Comparison of ENCODE assay signal across 8 mouse cellular contexts in genomic region chr11:88233528-88234427, GRCm38 (mm10). TPM values are rescaled to one million over a fixed set of nuclear protein-coding genes. Genes with fewer than 3 reads are reported as not detected.
DNase-seq lines count a peak whose midpoint lies in the region; ATAC-seq lines count a peak whose summit lies in the region.

No protein-coding gene starts in this region.

- H3K27ac ChIP-seq in heart, embryonic 11.5 days (ENCODE audit: low read depth, low read length) = no peak overlapping the region
- peak overlapping the region; percentile 51 for H3K27ac ChIP-seq in intestine, embryonic 16.5 days (ENCODE audit: low read length)
- peak overlapping the region; percentile 28; the same call in 1 of the 2 replicates for H3K27ac ChIP-seq in stomach, embryonic 14.5 days (ENCODE audit: low read length)

- WGBS in heart, embryonic 11.5 days (ENCODE audit: insufficient replicate concordance) = 57% methylated on average over 17 of the region's 17 CpGs
- 52% methylated on average over 17 of the region's 17 CpGs for WGBS in intestine, embryonic 16.5 days
- 49% methylated on average over 17 of the region's 17 CpGs for WGBS in stomach, embryonic 14.5 days

- H3K4me3 ChIP-seq in heart, embryonic 11.5 days (ENCODE audit: low read depth, low read length) = no peak overlapping the region
- no peak overlapping the region for H3K4me3 ChIP-seq in intestine, embryonic 16.5 days (ENCODE audit: low read length)
- H3K4me3 ChIP-seq in stomach, embryonic 14.5 days (ENCODE audit: low read depth, low read length) = no peak overlapping the region

- no peak overlapping the region for H3K4me2 ChIP-seq in heart, embryonic 11.5 days
- no peak overlapping the region for H3K4me2 ChIP-seq in intestine, embryonic 16.5 days (ENCODE audit: low read depth, low read length)
- H3K4me2 ChIP-seq in stomach, embryonic 14.5 days (replicated peaks; ENCODE audit: low read depth, low read length) = no peak overlapping the region

- peaks cover 12% of the 10 kb centered on the region; the same call in 1 of the 2 replicates for H3K4me1 ChIP-seq in heart, embryonic 11.5 days (ENCODE audit: control insufficient read depth, insufficient read depth, low read length)
- peaks cover 11% of the 10 kb centered on the region for H3K4me1 ChIP-seq in intestine, embryonic 16.5 days (ENCODE audit: control insufficient read depth, insufficient read depth, low read length)
- H3K4me1 ChIP-seq in stomach, embryonic 14.5 days (ENCODE audit: control insufficient read depth, insufficient read depth, low read length) = peaks cover 2% of the 10 kb centered on the region; the same call in 1 of the 2 replicates

- no peaks in the 10 kb centered on the region for H3K27me3 ChIP-seq in heart, embryonic 11.5 days (ENCODE audit: control insufficient read depth, insufficient read depth, low read length)
- H3K27me3 ChIP-seq in intestine, embryonic 16.5 days (replicated peaks; ENCODE audit: control insufficient read depth, insufficient read depth, low read length) = no peaks in the 10 kb centered on the region
- no peaks in the 10 kb centered on the region for H3K27me3 ChIP-seq in stomach, embryonic 14.5 days (ENCODE audit: control insufficient read depth, insufficient read depth, low read length)

- no peak overlapping the region for H3K9ac ChIP-seq in heart, embryonic 11.5 days (ENCODE audit: low read depth, low read length)
- no peak overlapping the region for H3K9ac ChIP-seq in intestine, embryonic 16.5 days (ENCODE audit: low read depth, low read length)
- no peak overlapping the region for H3K9ac ChIP-seq in stomach, embryonic 14.5 days (replicated peaks; ENCODE audit: low read depth, low read length)

- peak; percentile 95 for DNase-seq in heart, adult 11 months
- DNase-seq in right cerebral cortex, postnatal 14 days = no peak

- no peaks in the 10 kb centered on the region for H3K9me3 ChIP-seq in heart, embryonic 11.5 days (replicated peaks; ENCODE audit: control insufficient read depth, low read length)
- no peaks in the 10 kb centered on the region for H3K9me3 ChIP-seq in intestine, embryonic 16.5 days (ENCODE audit: control insufficient read depth, low read length)
- H3K9me3 ChIP-seq in stomach, embryonic 14.5 days (ENCODE audit: control insufficient read depth, low read depth, low read length) = no peaks in the 10 kb centered on the region

- H3K36me3 ChIP-seq in heart, embryonic 11.5 days (ENCODE audit: control insufficient read depth, insufficient read depth, low read length) = no peaks in the 10 kb centered on the region
- no peaks in the 10 kb centered on the region for H3K36me3 ChIP-seq in intestine, embryonic 16.5 days (ENCODE audit: control insufficient read depth, insufficient read depth, low read length)
- H3K36me3 ChIP-seq in stomach, embryonic 14.5 days (ENCODE audit: control insufficient read depth, insufficient read depth, low read length) = no peaks in the 10 kb centered on the region

- no peak for ATAC-seq in heart, embryonic 11.5 days (replicated peaks; ENCODE audit: insufficient number of reproducible peaks, low FRiP score, low TSS enrichment)
- ATAC-seq in common myeloid progenitor, adult 5-6 weeks (replicated peaks; ENCODE audit: low read depth, poor library complexity, severe bottlenecking) = peak; percentile 89
- no peak for ATAC-seq in intestine, embryonic 16.5 days
- ATAC-seq in megakaryocyte, adult 5-6 weeks (ENCODE audit: poor library complexity, severe bottlenecking) = peak; percentile 81
- ATAC-seq in stomach, embryonic 14.5 days (ENCODE audit: insufficient number of reproducible peaks, insufficient read depth, low FRiP score, low read depth) = no peak
- no peak; the same call in 1 of the 2 replicates for ATAC-seq in frontal cortex, adult (ENCODE audit: low TSS enrichment)

RNA-seq across cellular contexts. Expression of gene Mrps23, which starts 29.6 kb away (rescaled TPM):
- 87.3 and 88.4 TPM in 2 replicates for polyA plus RNA-seq in heart, embryonic 11.5 days (2014; fragmentation: Nextera tagmentation; extraction: Ambion mirVana)
- 49.4 and 78.2 TPM in 2 replicates for total RNA-seq in common myeloid progenitor, adult 5-6 weeks (2017)
- 56.3 and 63.9 TPM in 2 replicates for polyA plus RNA-seq in intestine, embryonic 16.5 days (2015; fragmentation: Nextera tagmentation; extraction: Ambion mirVana)
- 59.0 and 62.2 TPM in 2 replicates for total RNA-seq in megakaryocyte, adult 5-6 weeks (2015)
- 39.4 and 73.3 TPM in 2 replicates for total RNA-seq in megakaryocyte, adult 5-6 weeks (2017)
- 58.6 and 59.2 TPM in 2 replicates for polyA plus RNA-seq in stomach, embryonic 14.5 days (2014; fragmentation: Nextera tagmentation; extraction: Ambion mirVana)

Comparison
In these comparisons a context has a peak if more than half of its experiments do, and no peak if none do; other contexts are left out.
1. ATAC-seq: peak in common myeloid progenitor, adult 5-6 weeks (single experiment) and megakaryocyte, adult 5-6 weeks (single experiment); none in heart, embryonic 11.5 days (single experiment), intestine, embryonic 16.5 days (single experiment), stomach, embryonic 14.5 days (single experiment) and frontal cortex, adult (single experiment).